Mouse (Mus musculus): ENCODE results near the gene Slc35c2.

Gene Slc35c2

DNA sequence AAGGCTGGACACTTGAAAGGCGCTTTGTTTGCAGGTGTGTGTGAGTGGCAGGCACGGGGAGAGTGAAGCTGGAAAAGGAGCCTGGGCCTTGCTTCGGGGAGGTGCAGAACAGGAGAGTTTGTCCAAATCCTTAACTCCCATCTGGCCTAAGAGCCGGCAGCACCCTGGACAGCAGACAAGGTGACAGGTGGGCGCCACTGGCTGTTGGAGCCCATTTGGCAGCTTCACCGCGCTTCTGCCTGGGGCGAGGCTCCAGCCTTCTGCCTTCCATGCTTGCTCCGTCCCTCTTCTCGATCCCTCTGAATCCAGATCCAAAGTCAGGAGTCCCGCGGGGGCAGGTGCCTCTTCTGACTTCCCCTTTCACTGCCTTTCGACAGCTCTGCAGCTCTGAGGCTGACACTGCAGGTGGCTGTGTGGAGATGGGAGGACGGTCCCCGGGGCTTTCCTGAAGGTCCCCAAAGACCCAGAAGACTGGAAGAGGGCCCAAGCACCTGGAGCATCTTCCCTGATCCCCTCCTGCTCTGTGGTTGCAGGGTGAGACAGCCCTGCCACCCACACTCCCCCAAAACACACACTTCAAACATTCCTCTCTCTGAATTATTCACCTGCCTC, 48.0 kb downstream of the Slc35c2 start:
- no peak for DNase-seq (ENCODE audit: low spot score in 2 of 2)

- DNase-seq (ENCODE audit: low spot score in 2 of 2): no peak
Observed at GRCm38 (mm10) chr2:165238416-165239145, 49.1 kb downstream of the Slc35c2 start.

GRCm38 (mm10) chr2:165234613-165235291, 52.9 kb downstream of the Slc35c2 start, which contains the start of gene Cdh22:
TSS of gene Cdh22 (minus strand) at chr2:165234853.
- DNase-seq (ENCODE audit: low spot score in 2 of 2): peak in 1 of 2 experiments; percentile 10

- DNase-seq (ENCODE audit: low spot score in 2 of 2): no peak
Observed at GRCm38 (mm10) chr2:165234291-165234612, 53.4 kb downstream of the Slc35c2 start.

- peak; percentile 25 to 47 for DNase-seq (ENCODE audit: low spot score in 2 of 2)
Observed at GRCm38 (mm10) chr2:165233491-165234290, 54.0 kb downstream of the Slc35c2 start.

DNA sequence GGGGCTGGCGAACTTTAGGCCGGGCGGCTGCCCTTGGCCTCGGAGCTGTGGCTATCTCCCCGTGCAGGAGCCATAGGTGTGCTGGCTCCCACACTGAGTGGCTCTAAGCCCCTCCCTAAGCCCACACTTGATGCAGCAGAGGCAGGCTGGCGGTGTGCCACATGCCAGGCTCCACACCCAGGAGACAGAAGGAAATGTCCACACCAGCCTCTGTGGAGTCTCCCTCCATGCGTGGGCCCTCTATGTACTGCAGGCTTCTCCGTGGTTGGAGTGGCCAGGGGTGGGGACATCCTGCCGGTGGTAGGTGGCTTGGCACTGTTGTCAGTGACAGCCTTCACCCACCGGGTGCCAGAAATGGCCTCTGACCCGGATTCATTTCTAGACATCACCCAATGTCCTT, 58.6 kb downstream of the Slc35c2 start:
- DNase-seq (ENCODE audit: low spot score in 2 of 2): no peak
